Mouse (Mus musculus) MEL (cell line): ENCODE data around the gene Batf2. TPM values are rescaled to one million over a fixed set of nuclear protein-coding genes. Genes with fewer than 3 reads are reported as not detected.
A peak's percentile ranks its signal among the peaks of the same experiment; 100 is the strongest.

Experiments used
- DNase-seq: peaks from one replicate; pipeline ENCODE4 v3.0.0; 2011; ENCODE audit warnings: low read depth, low spot score
- H3K27ac ChIP-seq: 2 replicates; pipeline ENCODE4 v1.5.1; 2012; ENCODE audit warnings: low read depth, mild to moderate bottlenecking, control low read depth, low read length, moderate library complexity; ENCODE audit not compliant: control insufficient read depth
- H3K27me3 ChIP-seq, 2 experiments: fragments of 150-350 bp in 1 of 2; sonication (generic) in 1 of 2; 2 replicates each; pipeline ENCODE4 v1.6.1; 2012; ENCODE audit warnings: low read length in 2 of 2, mild to moderate bottlenecking in 2 of 2, improper control_type of control experiment in 1 of 2, moderate library complexity in 1 of 2; ENCODE audit not compliant: insufficient read depth in 2 of 2, control insufficient read depth in 1 of 2
- H3K36me3 ChIP-seq, 2 experiments: 2 replicates each; pipeline ENCODE4 v1.6.1; 2012 to 2014; ENCODE audit warnings: low read length in 2 of 2, improper control_type of control experiment in 1 of 2, inconsistent platforms in 1 of 2, mild to moderate bottlenecking in 1 of 2; ENCODE audit not compliant: insufficient read depth in 2 of 2, control insufficient read depth in 1 of 2
- H3K4me1 ChIP-seq, 2 experiments: fragments of 150-350 bp in 1 of 2; sonication (generic) in 1 of 2; 2 replicates each; pipeline ENCODE4 v1.6.1; 2012; ENCODE audit warnings: low read length in 2 of 2, improper control_type of control experiment in 1 of 2, mild to moderate bottlenecking in 1 of 2; ENCODE audit not compliant: insufficient read depth in 2 of 2, control insufficient read depth in 1 of 2
- H3K4me3 ChIP-seq, 2 experiments: fragments of 150-350 bp in 1 of 2; sonication (generic) in 1 of 2; 2 replicates each; pipeline ENCODE4 v1.5.1; 2012; ENCODE audit warnings: low read depth in 2 of 2, low read length in 2 of 2, mild to moderate bottlenecking in 2 of 2, moderate library complexity in 2 of 2, control low read depth in 1 of 2, improper control_type of control experiment in 1 of 2; ENCODE audit not compliant: control insufficient read depth in 1 of 2, insufficient read depth in 1 of 2
- H3K79me2 ChIP-seq: 2 replicates; pipeline ENCODE4 v1.6.1; 2012; ENCODE audit warnings: mild to moderate bottlenecking, low read length, moderate library complexity; ENCODE audit not compliant: control insufficient read depth, poor library complexity, insufficient read depth
- H3K9ac ChIP-seq: 2 replicates; pipeline ENCODE4 v1.6.1; 2012; ENCODE audit warnings: low read depth, mild to moderate bottlenecking, control low read depth, low read length, moderate library complexity; ENCODE audit not compliant: control insufficient read depth, poor library complexity, severe bottlenecking
- H3K9me3 ChIP-seq: fragments of 150-350 bp; sonication (generic); replicated peaks from 2 replicates; pipeline ENCODE4 v1.6.1; 2012; ENCODE audit warnings: mild to moderate bottlenecking, low read length, improper control_type of control experiment, moderate library complexity; ENCODE audit not compliant: insufficient read depth
- BHLHE40 ChIP-seq: IDR thresholded peaks from 2 replicates; pipeline ENCODE4 v1.6.1; 2012; ENCODE audit warnings: low read depth, mild to moderate bottlenecking, inconsistent platforms, low read length, improper control_type of control experiment, borderline replicate concordance
- CHD2 ChIP-seq: IDR thresholded peaks from 2 replicates; pipeline ENCODE4 v1.6.1; 2011; ENCODE audit warnings: low read length, improper control_type of control experiment
- CTCF ChIP-seq, 3 experiments: IDR thresholded peaks in 2 of 3; conservative IDR thresholded peaks in 1 of 3; 2 replicates each; pipeline ENCODE4 v1.5.1; 2011 to 2012; ENCODE audit warnings: low read length in 3 of 3, low read depth in 2 of 3, mild to moderate bottlenecking in 2 of 3, improper control_type of control experiment in 1 of 3, inconsistent platforms in 1 of 3, mixed read lengths in 1 of 3, moderate library complexity in 1 of 3; ENCODE audit not compliant: control insufficient read depth in 1 of 3, insufficient read depth in 1 of 3, poor library complexity in 1 of 3, severe bottlenecking in 1 of 3
- E2F4 ChIP-seq: IDR thresholded peaks from 2 replicates; pipeline ENCODE4 v1.6.1; 2011; ENCODE audit warnings: low read depth, low read length, improper control_type of control experiment, borderline replicate concordance
- EP300 ChIP-seq, 2 experiments: IDR thresholded peaks; 2 replicates each; pipeline ENCODE4 v1.6.1; 2011; ENCODE audit warnings: improper control_type of control experiment in 2 of 2, low read length in 2 of 2, low read depth in 1 of 2, mild to moderate bottlenecking in 1 of 2
- ETS1 ChIP-seq: IDR thresholded peaks from 2 replicates; pipeline ENCODE4 v1.6.1; 2012; ENCODE audit warnings: low read depth, mild to moderate bottlenecking, inconsistent platforms, low read length, improper control_type of control experiment, moderate library complexity
- GATA1 ChIP-seq: IDR thresholded peaks from 2 replicates; pipeline ENCODE4 v1.6.1; 2011; ENCODE audit warnings: low read depth, low read length, improper control_type of control experiment
- HCFC1 ChIP-seq: IDR thresholded peaks from 2 replicates; pipeline ENCODE4 v1.6.1; 2012; ENCODE audit warnings: low read depth, mild to moderate bottlenecking, inconsistent platforms, low read length, improper control_type of control experiment, moderate library complexity
- JUND ChIP-seq: IDR thresholded peaks from 2 replicates; pipeline ENCODE4 v1.6.1; 2011; ENCODE audit warnings: low read depth, mild to moderate bottlenecking, improper control_type of control experiment, low read length
- KAT2A ChIP-seq: conservative IDR thresholded peaks from 2 replicates; pipeline ENCODE4 v1.6.1; 2012; ENCODE audit warnings: low read depth, low read length, improper control_type of control experiment, inconsistent platforms
- MAX ChIP-seq: IDR thresholded peaks from 2 replicates; pipeline ENCODE4 v1.6.1; 2011; ENCODE audit warnings: low read length, improper control_type of control experiment
- MAZ ChIP-seq: IDR thresholded peaks from 2 replicates; pipeline ENCODE4 v1.6.1; 2012; ENCODE audit warnings: low read depth, mild to moderate bottlenecking, inconsistent platforms, low read length, improper control_type of control experiment
- MEF2A ChIP-seq: IDR thresholded peaks from 2 replicates; pipeline ENCODE4 v1.6.1; 2014; ENCODE audit warnings: low read depth, mild to moderate bottlenecking, inconsistent platforms, low read length, improper control_type of control experiment; ENCODE audit not compliant: poor library complexity, insufficient replicate concordance, severe bottlenecking; ENCODE audit errors: extremely low read depth
- MXI1 ChIP-seq: IDR thresholded peaks from 2 replicates; pipeline ENCODE4 v1.6.1; 2011; ENCODE audit warnings: mild to moderate bottlenecking, low read depth, low read length, improper control_type of control experiment
- NELFE ChIP-seq: IDR thresholded peaks from 2 replicates; pipeline ENCODE4 v1.6.1; 2011; ENCODE audit warnings: low read depth, low read length, improper control_type of control experiment
- POLR2A ChIP-seq, 2 experiments: IDR thresholded peaks; 2 replicates each; pipeline ENCODE4 v1.6.1; 2011 to 2012; ENCODE audit warnings: low read length in 2 of 2, mild to moderate bottlenecking in 2 of 2, control low read depth in 1 of 2, improper control_type of control experiment in 1 of 2, low read depth in 1 of 2, moderate library complexity in 1 of 2; ENCODE audit not compliant: control insufficient read depth in 1 of 2, insufficient read depth in 1 of 2, poor library complexity in 1 of 2
- POLR2AphosphoS5 ChIP-seq: IDR thresholded peaks from 2 replicates; pipeline ENCODE4 v1.6.1; 2012; ENCODE audit warnings: low read depth, borderline replicate concordance, mild to moderate bottlenecking, inconsistent platforms, low read length, moderate library complexity, mixed read lengths
- RAD21 ChIP-seq: IDR thresholded peaks from 2 replicates; pipeline ENCODE4 v1.6.1; 2011; ENCODE audit warnings: mild to moderate bottlenecking, low read depth, low read length, improper control_type of control experiment
- SIN3A ChIP-seq: IDR thresholded peaks from 2 replicates; pipeline ENCODE4 v1.6.1; 2012; ENCODE audit warnings: low read length, improper control_type of control experiment, inconsistent platforms
- SMC3 ChIP-seq: IDR thresholded peaks from 2 replicates; pipeline ENCODE4 v1.6.1; 2011; ENCODE audit warnings: low read depth, low read length, improper control_type of control experiment
- TAL1 ChIP-seq: IDR thresholded peaks from 2 replicates; pipeline ENCODE4 v1.6.1; 2012; ENCODE audit warnings: mild to moderate bottlenecking, inconsistent platforms, low read length, moderate library complexity, mixed read lengths
- TBP ChIP-seq: IDR thresholded peaks from 2 replicates; pipeline ENCODE4 v1.8.0; 2011; ENCODE audit warnings: low read depth, low read length, improper control_type of control experiment
- TCF12 ChIP-seq: IDR thresholded peaks from 2 replicates; pipeline ENCODE4 v1.6.1; 2014; ENCODE audit warnings: low read depth, mild to moderate bottlenecking, inconsistent platforms, low read length, improper control_type of control experiment, moderate library complexity
- UBTF ChIP-seq: IDR thresholded peaks from 2 replicates; pipeline ENCODE4 v1.6.1; 2012; ENCODE audit warnings: low read depth, mild to moderate bottlenecking, inconsistent platforms, low read length, improper control_type of control experiment, moderate library complexity, borderline replicate concordance; ENCODE audit not compliant: insufficient read depth
- USF1 ChIP-seq: IDR thresholded peaks from 2 replicates; pipeline ENCODE4 v1.6.1; 2014; ENCODE audit warnings: low read depth, mild to moderate bottlenecking, inconsistent platforms, low read length, improper control_type of control experiment, moderate library complexity
- USF2 ChIP-seq, 2 experiments: IDR thresholded peaks; 2 replicates each; pipeline ENCODE4 v1.6.1; 2011 to 2012; ENCODE audit warnings: improper control_type of control experiment in 2 of 2, low read length in 2 of 2, borderline replicate concordance in 1 of 2, inconsistent platforms in 1 of 2, low read depth in 1 of 2, mild to moderate bottlenecking in 1 of 2; ENCODE audit not compliant: insufficient read depth in 1 of 2
- ZC3H11A ChIP-seq: IDR thresholded peaks from 2 replicates; pipeline ENCODE4 v1.6.1; 2012; ENCODE audit warnings: low read depth, mild to moderate bottlenecking, inconsistent platforms, low read length, improper control_type of control experiment
- polyA plus RNA-seq, 2 experiments: library from polyadenylated mRNA; stranded (reverse) in 1 of 2; unstranded in 1 of 2; fragments of >175 nt in 1 of 2; fragments of >200 nt in 1 of 2; gene quantifications; 2 replicates each; pipeline versions ENCODE4 v1.2.1 to v1.2.4; 2012; ENCODE audit warnings: low replicate concordance in 2 of 2, low read depth in 1 of 2; ENCODE audit not compliant: insufficient read length in 2 of 2, insufficient read depth in 1 of 2, missing spikeins in 1 of 2
- total RNA-seq: library from RNA; depleted of rRNA; stranded (reverse); fragments of 300-350 nt; gene quantifications from 2 replicates; pipeline ENCODE4 v1.2.3, GENCODE M21; 2012

The Batf2 gene
- total and polyA plus RNA-seq, 3 experiments, result 0.19 to 0.60 TPM; not detected in 1

DNA sequence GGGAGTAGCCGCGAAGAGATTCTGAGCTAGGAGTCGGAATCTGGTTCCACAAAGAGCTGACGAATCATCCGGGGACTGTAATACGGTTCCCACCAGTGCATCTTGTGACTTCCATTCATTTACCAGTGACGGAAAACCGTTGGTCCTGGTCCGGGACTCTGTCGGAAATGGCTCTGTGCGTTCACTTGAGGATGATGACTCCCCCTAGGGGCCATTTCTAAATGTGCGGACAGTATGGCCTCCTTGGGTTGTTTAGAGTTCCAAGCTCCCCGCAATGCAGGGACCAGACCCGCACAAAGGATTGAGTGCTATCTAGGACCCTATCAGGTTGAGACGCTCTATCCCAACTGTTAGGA is 589 bp downstream of the Batf2 start, which contains the start of gene Arl2 (continued):
- TF ChIP-seq ETS1, result no peak
- peak; percentile 52 for TF ChIP-seq SMC3
- peak; percentile 20 for TF ChIP-seq NELFE
- TF ChIP-seq MAZ, result no peak
- peak; percentile 41 for TF ChIP-seq ZC3H11A
- no peak for TF ChIP-seq POLR2AphosphoS5
- peak; percentile 61 to 72 (median 70); a peak in 5 of 6 replicates for TF ChIP-seq CTCF (IDR thresholded peaks at IDR 0.05 in 2 of 3, conservative IDR thresholded peaks at IDR 0.05 in 1 of 3; ENCODE audit: control insufficient read depth in 1 of 3, insufficient read depth in 1 of 3, low read depth in 2 of 3, low read length in 3 of 3, poor library complexity in 1 of 3, severe bottlenecking in 1 of 3)
- TF ChIP-seq BHLHE40, result no peak; the same call in 1 of the 2 replicates

DNA sequence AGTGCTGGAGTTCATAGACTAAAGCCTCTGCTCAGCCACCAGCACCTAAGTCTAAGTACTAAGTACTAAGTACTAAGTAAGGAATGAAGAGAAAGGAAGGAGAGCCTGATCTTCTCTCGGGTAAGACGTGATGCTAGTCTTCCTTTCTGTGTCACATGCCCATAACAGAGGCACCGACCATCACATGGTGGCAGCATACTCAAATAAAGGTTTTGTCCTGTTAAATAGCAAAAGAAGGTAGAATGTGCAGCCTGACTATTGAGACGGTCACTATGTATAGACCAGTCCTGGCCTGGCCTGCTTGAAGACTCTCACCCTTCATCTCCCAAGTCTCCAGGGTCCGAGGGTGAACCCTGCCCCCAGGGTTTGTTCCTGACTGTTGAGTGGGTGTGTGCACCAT is 4.1 kb downstream of the Batf2 start:
- Histone ChIP-seq H3K27me3 (no peaks in the 10 kb centered on the region; a peak in 1 of 4 replicates), H3K4me3 (no peak overlapping the region), H3K9ac (no peak overlapping the region), H3K36me3 (peaks cover 0 to 7% of the 10 kb centered on the region in 2 experiments; a peak in 2 of 4 replicates), H3K9me3 (no peaks in the 10 kb centered on the region), H3K4me1 (peaks cover 2 to 9% of the 10 kb centered on the region in 2 experiments; a peak in 3 of 4 replicates), H3K79me2 (peaks cover 5% of the 10 kb centered on the region; the same call in 1 of the 2 replicates), H3K27ac (no peak overlapping the region)
- DNase-seq, result no peak
- TF ChIP-seq MAX, result no peak
- no peak for TF ChIP-seq UBTF
- TF ChIP-seq CTCF (IDR thresholded peaks at IDR 0.05 in 2 of 3, conservative IDR thresholded peaks at IDR 0.05 in 1 of 3; ENCODE audit: control insufficient read depth in 1 of 3, insufficient read depth in 1 of 3, low read depth in 2 of 3, low read length in 3 of 3, poor library complexity in 1 of 3, severe bottlenecking in 1 of 3), result peak in 1 of 3 experiments; percentile 3; a peak in 1 of 6 replicates
- no peak for TF ChIP-seq SIN3A
- TF ChIP-seq CHD2, result no peak
- TF ChIP-seq MXI1, result no peak

DNA sequence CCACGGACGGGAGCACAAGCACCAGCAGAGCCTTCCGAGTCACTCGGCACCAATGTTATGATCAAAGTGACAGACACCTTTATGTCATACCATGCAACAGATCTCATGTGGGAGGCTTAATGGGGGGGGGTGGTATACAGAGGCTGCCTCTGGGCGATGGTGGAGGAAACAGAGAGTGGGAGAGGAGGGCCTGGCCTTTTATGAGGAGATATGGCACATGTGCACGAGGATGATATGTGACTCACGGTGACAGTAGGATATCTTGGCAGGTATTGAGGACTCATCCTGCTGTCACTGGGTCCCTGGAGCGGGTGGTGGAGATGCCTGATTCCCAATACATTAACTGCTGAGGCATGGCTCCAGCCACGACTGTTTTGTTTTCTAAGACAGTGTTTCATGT is 14.4 kb downstream of the Batf2 start:
- H3K4me3 ChIP-seq, result no peak overlapping the region
- H3K9me3 ChIP-seq, result no peaks in the 10 kb centered on the region
- no peaks in the 10 kb centered on the region for H3K79me2 ChIP-seq
- DNase-seq, result peak; percentile 67
- H3K9ac ChIP-seq, result no peak overlapping the region; the same call in 1 of the 2 replicates
- H3K4me1 ChIP-seq, result peaks cover 2 to 14% of the 10 kb centered on the region in 2 experiments; a peak in 3 of 4 replicates
- H3K36me3 ChIP-seq, result peaks cover 0 to 6% of the 10 kb centered on the region in 2 experiments; a peak in 1 of 4 replicates
- peaks cover 0 to 4% of the 10 kb centered on the region in 2 experiments for H3K27me3 ChIP-seq
- no peak overlapping the region; the same call in 1 of the 2 replicates for H3K27ac ChIP-seq
- TF ChIP-seq MEF2A, result no peak
- peak; percentile 27; the same call in 1 of the 2 replicates for TF ChIP-seq GATA1
- peak; percentile 64; the same call in 1 of the 2 replicates for TF ChIP-seq TCF12
- no peak for TF ChIP-seq POLR2AphosphoS5
- TF ChIP-seq POLR2A (IDR thresholded peaks at IDR 0.05; ENCODE audit: control insufficient read depth in 1 of 2, insufficient read depth in 1 of 2, low read depth in 1 of 2, low read length in 2 of 2, poor library complexity in 1 of 2), result no peak
- TF ChIP-seq NELFE, result no peak
- no peak for TF ChIP-seq USF2 (IDR thresholded peaks at IDR 0.05; ENCODE audit: borderline replicate concordance in 1 of 2, insufficient read depth in 1 of 2, low read depth in 1 of 2, low read length in 2 of 2)
- TF ChIP-seq USF1, result no peak
- peak; percentile 43; the same call in 1 of the 2 replicates for TF ChIP-seq ETS1
- no peak for TF ChIP-seq TBP
- TF ChIP-seq MAX, result peak; percentile 41; the same call in 1 of the 2 replicates
- TF ChIP-seq TAL1, result peak; percentile 64
- no peak for TF ChIP-seq MAZ
- TF ChIP-seq RAD21, result no peak
- no peak for TF ChIP-seq JUND
- TF ChIP-seq MXI1, result 0 out of 2 replicates have a peak, but pooled peaks have one; percentile 37
- TF ChIP-seq KAT2A, result no peak
- no peak for TF ChIP-seq E2F4
- TF ChIP-seq EP300 (IDR thresholded peaks at IDR 0.05; ENCODE audit: low read depth in 1 of 2, low read length in 2 of 2), result peak; percentile 63 to 73
- TF ChIP-seq HCFC1, result no peak
- TF ChIP-seq SIN3A, result no peak
